In genomic region chr13:15596667-15597066, GRCm38 (mm10) we compare ENCODE assay signal across 14 mouse cellular contexts.
"Had no signal": no experiment of that assay in that cellular context is flagged by ENCODE, and none has a peak within 500 bp of the region (broad histone marks: within the 10 kb centered on the region; RNA-seq: fewer than 3 reads in every experiment).

No protein-coding gene starts in this region.

- ATAC-seq: hindbrain, embryonic 16.5 days; inflammation-experienced regulatory T-cells, adult 6 months had no signal

- H3K4me3 ChIP-seq: kidney, embryonic 15.5 days; left cerebral cortex, adult 2 months; liver, embryonic 13.5 days; neural tube, embryonic 13.5 days had no signal

- H3K9me3 ChIP-seq: kidney, embryonic 15.5 days; liver, embryonic 13.5 days; neural tube, embryonic 13.5 days had no signal

- DNase-seq: kidney, adult 11 months; kidney, adult 8-10 months; kidney, postnatal 10 days; kidney, postnatal 36 days; layer of hippocampus, postnatal 36 days; liver, embryonic 13.5 days; thymus, adult 18-20 months; thymus, postnatal 36 days had no signal

- H3K27ac ChIP-seq: kidney, embryonic 15.5 days; left cerebral cortex, adult 2 months; liver, embryonic 13.5 days; macrophage; neural tube, embryonic 13.5 days had no signal

- H3K4me2 ChIP-seq: kidney, embryonic 15.5 days; liver, embryonic 13.5 days; neural tube, embryonic 13.5 days had no signal

- H3K27me3 ChIP-seq: kidney, embryonic 15.5 days; liver, embryonic 13.5 days; neural tube, embryonic 13.5 days had no signal

- H3K36me3 ChIP-seq: kidney, embryonic 15.5 days; liver, embryonic 13.5 days; neural tube, embryonic 13.5 days had no signal

- H3K9ac ChIP-seq: kidney, embryonic 15.5 days; liver, embryonic 13.5 days; neural tube, embryonic 13.5 days had no signal

- H3K4me1 ChIP-seq: liver, embryonic 13.5 days had no signal
